Mouse (Mus musculus) lung, adult 2 months (tissue): Measurements from ENCODE around the gene Stk25. TPM values are rescaled to one million over a fixed set of nuclear protein-coding genes. Genes with fewer than 3 reads are reported as not detected.

ENCODE experiments used
- DNase-seq: peaks from one replicate; pipeline ENCODE4 v3.0.0; 2022
- H3K4me1 ChIP-seq: fragments of 200-500 bp; 2 replicates; pipeline ENCODE4 v1.6.1; 2011; ENCODE audit warnings: low read length; ENCODE audit not compliant: control insufficient read depth, insufficient read depth
- H3K4me3 ChIP-seq: fragments of 200-500 bp; replicated peaks from 2 replicates; pipeline ENCODE3; 2011; ENCODE audit warnings: low read depth, mild to moderate bottlenecking, control low read depth, low read length; ENCODE audit errors: extremely low read depth
- CTCF ChIP-seq: fragments of 200-500 bp; IDR thresholded peaks from 2 replicates; pipeline ENCODE4 v1.5.1; 2011; ENCODE audit warnings: mild to moderate bottlenecking, low read length, control low read depth; ENCODE audit not compliant: insufficient read depth
- POLR2A ChIP-seq: fragments of 200-500 bp; IDR thresholded peaks from 2 replicates; pipeline ENCODE4 v1.6.1; 2011; ENCODE audit warnings: low read depth, mild to moderate bottlenecking, control low read depth, low read length, borderline replicate concordance; ENCODE audit errors: extremely low read depth
- WGBS: fragments of 180-500 bp; shearing (Covaris S2); methylation state at CpG from one replicate; pipeline ENCODE4 v1.1.7; 2018; 5-methylcytosine and 5-hydroxymethylcytosine counted together
- polyA plus RNA-seq: library from polyadenylated mRNA; depleted of rRNA; stranded (reverse); fragments of >200 nt; gene quantifications from 2 replicates; pipeline ENCODE4 v1.2.3, GENCODE M21; 2012

Gene Stk25
- polyA plus RNA-seq, 1 experiment: 141 TPM

GRCm38 (mm10) chr1:93678386-93678785 is 19.9 kb upstream of the Stk25 start:
- 38% methylated on average over 2 of the region's 2 CpGs for WGBS
- H3K4me3 ChIP-seq: no peak overlapping the region
- TF ChIP-seq POLR2A (no peak), CTCF (no peak)
- no peak for DNase-seq
- H3K4me1 ChIP-seq: no peaks in the 10 kb centered on the region

DNA sequence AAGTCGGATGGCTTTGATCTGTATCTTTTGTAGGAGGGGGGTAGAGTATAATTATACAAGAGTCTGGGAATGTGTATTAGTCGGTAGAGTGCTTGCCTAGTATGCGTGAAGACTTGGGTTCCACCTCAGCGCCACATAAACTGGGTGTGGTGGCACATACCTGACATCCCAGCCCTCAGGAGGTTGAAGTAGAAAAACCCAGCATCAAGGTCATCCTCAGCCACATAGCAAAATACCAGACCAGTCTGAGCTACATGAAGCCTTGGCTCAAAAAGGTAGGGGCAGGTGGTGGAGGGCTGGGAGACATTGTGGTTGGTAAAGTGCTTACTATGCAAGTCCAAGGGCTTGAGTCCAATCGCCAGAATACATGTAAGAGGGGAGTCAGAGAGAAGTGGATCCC is 14.2 kb upstream of the Stk25 start:
- TF ChIP-seq POLR2A (no peak), CTCF (no peak)
- WGBS: 86% methylated on average over 5 of the region's 5 CpGs
- Histone ChIP-seq H3K4me3 (no peak overlapping the region), H3K4me1 (no peaks in the 10 kb centered on the region)
- no peak for DNase-seq

DNA sequence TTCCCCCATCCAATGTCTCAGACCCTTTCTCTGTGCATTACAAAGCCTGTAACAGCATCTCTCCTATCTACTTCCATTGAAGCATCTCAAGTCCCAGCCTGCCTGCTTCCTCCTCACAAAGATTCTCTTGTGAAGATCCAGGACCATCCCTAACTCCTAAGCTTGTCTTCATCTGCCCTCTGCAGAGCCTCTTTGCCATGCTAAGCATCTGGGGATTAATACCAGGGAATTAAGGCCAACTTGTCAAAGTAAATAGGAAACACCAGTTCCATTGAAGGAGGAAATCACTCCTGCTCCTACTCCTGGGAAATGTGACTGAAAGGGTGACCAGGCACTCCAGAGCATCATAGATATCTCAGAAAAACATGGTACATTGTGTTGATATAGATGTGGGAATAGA is 11.5 kb upstream of the Stk25 start:
- no peak overlapping the region for H3K4me3 ChIP-seq
- DNase-seq: no peak
- TF ChIP-seq POLR2A (no peak), CTCF (no peak)
- no peaks in the 10 kb centered on the region for H3K4me1 ChIP-seq

DNA sequence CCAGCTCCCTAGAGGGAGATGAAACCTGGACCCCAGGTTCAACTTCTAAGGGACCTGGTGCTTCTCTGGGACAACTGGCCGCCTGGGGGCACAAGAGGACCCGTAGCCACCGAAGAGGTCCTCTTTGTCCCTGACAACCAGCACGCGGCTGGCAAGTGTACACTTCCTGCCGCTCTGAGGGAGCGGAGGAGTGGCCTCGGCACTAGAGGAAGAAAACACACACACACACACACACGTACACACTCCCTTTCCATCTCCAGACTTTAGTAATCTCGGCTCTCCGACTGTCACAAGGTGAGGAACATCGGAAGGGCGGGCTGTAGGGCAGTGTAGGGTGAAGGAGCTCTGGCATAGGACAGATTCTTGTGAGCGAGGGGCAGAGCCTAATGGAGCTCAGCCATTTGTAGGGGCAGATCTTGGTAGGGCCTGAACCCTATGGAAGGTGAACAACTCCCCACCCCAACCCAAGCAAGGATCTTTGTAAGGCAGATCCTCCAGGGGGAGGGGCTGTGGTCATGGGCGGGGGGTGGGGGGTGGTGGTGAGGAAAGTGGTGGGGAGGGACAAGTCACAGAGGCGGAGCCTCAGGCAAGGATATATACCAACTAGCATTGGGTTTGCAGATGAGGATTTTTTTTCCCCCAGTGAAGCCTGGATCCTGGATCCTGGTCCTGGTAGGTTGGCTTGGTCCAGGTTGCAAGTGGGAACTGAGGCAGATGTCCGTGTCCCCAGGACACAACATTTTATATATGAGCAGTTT is 10.5 kb upstream of the Stk25 start:
- peak overlapping the region; percentile 85 for H3K4me3 ChIP-seq
- H3K4me1 ChIP-seq: no peaks in the 10 kb centered on the region
- WGBS: 9% methylated on average over 17 of the region's 17 CpGs
- TF ChIP-seq CTCF (peak; percentile 59), POLR2A (no peak)
- peak; percentile 71 for DNase-seq

GRCm38 (mm10) chr1:93667760-93668400 is 9.4 kb upstream of the Stk25 start:
- DNase-seq: peak; percentile 26
- WGBS: 25% methylated on average over 13 of the region's 13 CpGs
- Histone ChIP-seq H3K4me1 (no peaks in the 10 kb centered on the region), H3K4me3 (no peak overlapping the region)
- TF ChIP-seq POLR2A: no peak
- no peak for TF ChIP-seq CTCF

- no peak overlapping the region for H3K4me3 ChIP-seq
- no peaks in the 10 kb centered on the region for H3K4me1 ChIP-seq
- DNase-seq: no peak
- TF ChIP-seq POLR2A (no peak), CTCF (no peak)
- 76% methylated on average over 5 of the region's 5 CpGs for WGBS
These were observed 1.5 kb downstream of the Stk25 start for GRCm38 (mm10) chr1:93657025-93657360.

DNA sequence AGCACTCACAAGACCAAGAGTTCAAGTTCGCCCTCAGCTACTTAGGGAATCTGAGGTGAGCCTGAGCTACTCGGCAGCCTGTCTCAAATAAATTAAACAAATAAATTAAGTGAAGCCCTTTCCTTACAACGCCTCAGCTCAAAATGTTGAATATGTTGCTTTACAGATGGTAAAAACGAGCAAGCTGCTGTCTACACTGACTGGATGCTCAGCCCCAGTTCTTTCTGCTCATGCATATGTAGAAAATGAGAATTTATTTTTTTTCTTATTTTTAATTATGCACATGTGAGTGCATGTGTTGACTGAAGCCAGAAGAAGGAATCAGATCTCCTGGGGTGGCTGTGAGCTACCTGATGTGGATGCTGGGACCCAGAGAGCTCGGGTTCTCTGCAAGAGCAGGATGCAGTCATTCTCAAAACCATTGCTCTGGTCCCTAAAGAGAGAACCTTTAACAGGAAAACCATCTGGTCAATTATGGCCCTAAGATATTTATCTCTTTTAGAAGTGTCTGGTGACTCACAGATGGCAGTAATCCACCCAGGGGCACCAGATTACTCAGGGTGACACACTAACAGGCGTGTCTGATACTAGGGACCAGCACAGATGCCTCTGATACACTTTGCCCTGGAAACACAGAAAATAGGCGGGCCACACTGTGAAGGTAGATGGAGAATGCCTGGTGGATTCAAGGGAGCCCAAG is 2.0 kb downstream of the Stk25 start:
- no peaks in the 10 kb centered on the region for H3K4me1 ChIP-seq
- 64% methylated on average over 7 of the region's 7 CpGs for WGBS
- H3K4me3 ChIP-seq: no peak overlapping the region
- TF ChIP-seq POLR2A (no peak), CTCF (no peak)
- DNase-seq: no peak

- TF ChIP-seq POLR2A: no peak
- no peak for TF ChIP-seq CTCF
- Histone ChIP-seq H3K4me3 (no peak overlapping the region), H3K4me1 (no peaks in the 10 kb centered on the region)
- WGBS: 56% methylated on average over 2 of the region's 2 CpGs
- DNase-seq: no peak
These were observed 3.7 kb downstream of the Stk25 start for GRCm38 (mm10) chr1:93654798-93655197.

DNA sequence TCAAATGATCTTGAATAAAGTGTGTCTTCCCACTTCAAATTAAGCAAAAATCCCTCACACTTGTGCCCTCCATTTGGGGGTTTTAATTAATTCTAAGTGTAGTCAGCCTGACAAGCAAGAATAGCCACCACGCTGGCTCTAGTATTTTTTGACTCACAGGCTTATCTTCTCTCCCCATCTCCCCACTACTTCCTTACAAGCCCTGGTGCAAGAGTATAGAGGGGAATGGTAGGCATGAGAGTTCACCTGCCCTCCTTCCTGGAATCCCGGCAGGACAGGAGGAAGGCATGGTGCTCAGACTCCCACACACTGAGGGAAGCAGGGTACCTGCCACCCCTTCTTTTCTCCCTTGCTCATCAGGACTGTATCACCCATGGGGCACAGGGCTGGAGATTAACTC is 4.2 kb downstream of the Stk25 start:
- DNase-seq: no peak
- Histone ChIP-seq H3K4me3 (no peak overlapping the region), H3K4me1 (no peaks in the 10 kb centered on the region)
- 18% methylated on average over 2 of the region's 2 CpGs for WGBS
- no peak for TF ChIP-seq CTCF
- TF ChIP-seq POLR2A: no peak

DNA sequence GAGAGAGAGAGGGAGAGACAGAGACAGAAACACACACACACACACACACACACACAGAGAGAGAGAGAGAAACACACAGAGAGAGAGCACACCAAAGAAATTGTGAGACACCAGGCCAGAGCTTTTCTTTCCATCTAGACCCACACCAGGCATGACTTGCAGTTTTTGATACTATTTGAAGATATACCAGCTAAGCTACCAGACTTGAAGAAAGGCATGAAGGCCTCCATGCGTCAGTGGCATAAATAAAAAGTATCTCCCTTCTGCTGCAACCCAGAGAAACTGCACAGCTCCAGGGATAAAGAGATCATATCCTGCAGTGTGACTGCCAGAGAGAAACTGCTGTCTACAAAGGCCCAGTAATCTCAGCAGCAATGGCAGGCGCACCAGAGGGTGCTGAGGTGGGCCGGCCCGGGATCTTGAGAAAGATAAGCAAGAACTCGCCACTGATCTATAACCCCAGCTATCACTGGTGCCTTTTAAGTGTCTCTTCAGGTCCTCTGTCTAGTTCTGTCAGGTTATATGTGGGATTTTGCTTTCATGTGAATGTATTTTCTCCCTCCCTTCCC is 8.8 kb downstream of the Stk25 start:
- no peak for DNase-seq
- no peak overlapping the region for H3K4me3 ChIP-seq
- 84% methylated on average over 5 of the region's 5 CpGs for whole genome bisulfite sequencing
- no peaks in the 10 kb centered on the region for H3K4me1 ChIP-seq
- TF ChIP-seq CTCF (no peak), POLR2A (no peak)
